In the genomic region with DNA sequence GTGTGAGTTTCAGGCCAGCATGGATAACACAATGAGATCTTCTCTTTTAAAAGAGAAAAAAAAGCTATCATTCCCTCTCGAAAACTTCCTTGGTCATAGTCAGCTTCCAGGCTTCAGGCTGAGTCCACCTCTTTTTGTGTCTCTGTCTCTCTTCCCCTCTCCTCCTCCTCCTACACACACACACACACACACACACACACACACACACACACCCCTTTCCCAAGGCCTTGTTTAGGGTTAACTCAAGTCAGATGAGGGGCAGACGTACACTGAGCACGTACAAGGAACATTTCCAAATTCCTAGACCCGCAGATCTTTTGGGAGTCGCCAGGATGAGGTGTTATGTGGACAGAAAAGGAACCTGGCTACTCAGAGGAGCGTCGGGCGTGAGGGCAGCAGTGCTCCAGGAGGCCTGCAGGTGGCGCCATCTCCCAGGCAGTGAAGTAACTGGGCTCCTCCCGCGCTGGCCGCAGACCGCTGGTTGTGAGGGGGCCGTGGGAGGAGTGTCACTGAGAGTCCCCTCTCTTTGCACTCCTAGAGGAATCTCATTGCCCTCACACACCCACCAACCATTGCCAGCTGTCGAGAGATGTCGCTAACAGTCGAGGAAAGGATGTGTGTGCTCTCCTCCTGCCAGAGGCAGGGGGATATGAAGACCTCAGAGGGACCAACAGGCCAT, we compare ENCODE assay signal across 8 mouse cellular contexts. TPM values are rescaled to one million over a fixed set of nuclear protein-coding genes. Genes with fewer than 3 reads are reported as not detected.
A peak's percentile ranks its signal among the peaks of the same experiment; 100 is the strongest.
DNase-seq lines count a peak whose midpoint lies in the region; ATAC-seq and TF ChIP-seq lines count a peak whose summit lies in the region.

No protein-coding gene starts in this region.

- no peak for TF ChIP-seq EP300 in liver, embryonic 14.5 days (IDR thresholded peaks at IDR 0.05; ENCODE audit: low read depth)
- TF ChIP-seq EP300 in stomach, postnatal 0 days (optimal IDR thresholded peaks at IDR 0.05): no peak

- H3K4me2 ChIP-seq in intestine, postnatal 0 days (replicated peaks; ENCODE audit: low read depth): 0 out of 2 replicates have a peak overlapping the region, but pooled peaks have one; percentile 37
- H3K4me2 ChIP-seq in liver, embryonic 14.5 days (ENCODE audit: low read depth): peak overlapping the region; percentile 19; the same call in 1 of the 2 replicates
- H3K4me2 ChIP-seq in stomach, postnatal 0 days (replicated peaks; ENCODE audit: low read depth): peak overlapping the region; percentile 25

- H3K4me1 ChIP-seq in intestine, postnatal 0 days (replicated peaks; ENCODE audit: control insufficient read depth, insufficient read depth, low read length): no peaks in the 10 kb centered on the region
- H3K4me1 ChIP-seq in liver, embryonic 14.5 days (replicated peaks; ENCODE audit: control insufficient read depth in 2 of 2, insufficient read depth in 2 of 2, low read length in 1 of 2): no peaks in the 10 kb centered on the region
- H3K4me1 ChIP-seq in stomach, postnatal 0 days (replicated peaks; ENCODE audit: control insufficient read depth, insufficient read depth): no peaks in the 10 kb centered on the region

- WGBS in intestine, postnatal 0 days: 4% methylated on average over 17 of the region's 17 CpGs
- 4% methylated on average over 17 of the region's 17 CpGs for WGBS in liver, embryonic 14.5 days (ENCODE audit: insufficient replicate concordance)
- 5% methylated on average over 17 of the region's 17 CpGs for WGBS in stomach, postnatal 0 days

- peak; percentile 92 for TF ChIP-seq CTCF in layer of hippocampus, adult 2 months (conservative IDR thresholded peaks at IDR 0.05)
- peak; percentile 98 for TF ChIP-seq CTCF in intestine, postnatal 0 days (IDR thresholded peaks at IDR 0.05; ENCODE audit: low read depth)
- TF ChIP-seq CTCF in liver, embryonic 14.5 days (IDR thresholded peaks at IDR 0.05; ENCODE audit: low read depth): peak; percentile 99
- TF ChIP-seq CTCF in stomach, postnatal 0 days (IDR thresholded peaks at IDR 0.05; ENCODE audit: low read depth): peak; percentile 98

- no peak for ATAC-seq in intestine, postnatal 0 days
- ATAC-seq in liver, embryonic 14.5 days (ENCODE audit: insufficient read depth): no peak
- 0 out of 2 replicates have a peak, but pooled peaks have one; percentile 63 for ATAC-seq in stomach, postnatal 0 days (ENCODE audit: low FRiP score, low TSS enrichment)

- no peak overlapping the region for H3K4me3 ChIP-seq in layer of hippocampus, adult 2 months
- no peak overlapping the region for H3K4me3 ChIP-seq in intestine, postnatal 0 days (ENCODE audit: low read depth, low read length)
- no peak overlapping the region for H3K4me3 ChIP-seq in liver, embryonic 14.5 days (ENCODE audit: insufficient read depth in 1 of 2, low read depth in 2 of 2, low read length in 2 of 2)
- H3K4me3 ChIP-seq in stomach, postnatal 0 days (ENCODE audit: low read depth, low read length): no peak overlapping the region

- peak; percentile 26 to 66 for DNase-seq in layer of hippocampus, adult 2 months (ENCODE audit: low spot score in 2 of 2)
- no peak for DNase-seq in layer of hippocampus, adult 9-11 months
- DNase-seq in cerebellum, postnatal 36 days: peak; percentile 82 to 83
- DNase-seq in gastrocnemius, postnatal 10 days: peak; percentile 78
- DNase-seq in liver, embryonic 14.5 days (ENCODE audit: low read depth in 3 of 3, low spot score in 3 of 3): peak; percentile 29 to 43 (median 31)
- peak; percentile 83 for DNase-seq in neural tube, embryonic 10.5 days (ENCODE audit: extremely low spot score, low spot score)
- peak; percentile 75 for DNase-seq in stomach, postnatal 0 days (ENCODE audit: low spot score)

- no peaks in the 10 kb centered on the region for H3K36me3 ChIP-seq in intestine, postnatal 0 days (ENCODE audit: control insufficient read depth, insufficient read depth)
- H3K36me3 ChIP-seq in liver, embryonic 14.5 days (replicated peaks; ENCODE audit: control insufficient read depth, insufficient read depth, low read depth): no peaks in the 10 kb centered on the region
- no peaks in the 10 kb centered on the region for H3K36me3 ChIP-seq in stomach, postnatal 0 days (ENCODE audit: control insufficient read depth, insufficient read depth, low read length)

- H3K27ac ChIP-seq in layer of hippocampus, adult 2 months: no peak overlapping the region
- H3K27ac ChIP-seq in intestine, postnatal 0 days (ENCODE audit: low read depth, low read length): no peak overlapping the region
- no peak overlapping the region for H3K27ac ChIP-seq in liver, embryonic 14.5 days
- H3K27ac ChIP-seq in stomach, postnatal 0 days (replicated peaks): no peak overlapping the region

- H3K9ac ChIP-seq in intestine, postnatal 0 days (ENCODE audit: low read depth, low read length): no peak overlapping the region
- H3K9ac ChIP-seq in liver, embryonic 14.5 days (replicated peaks): no peak overlapping the region; the same call in 1 of the 2 replicates
- H3K9ac ChIP-seq in stomach, postnatal 0 days (ENCODE audit: low read length): no peak overlapping the region

- H3K9me3 ChIP-seq in intestine, postnatal 0 days (ENCODE audit: control insufficient read depth): no peaks in the 10 kb centered on the region
- H3K9me3 ChIP-seq in liver, embryonic 14.5 days (ENCODE audit: control insufficient read depth, low read length): no peaks in the 10 kb centered on the region
- no peaks in the 10 kb centered on the region for H3K9me3 ChIP-seq in stomach, postnatal 0 days (ENCODE audit: control insufficient read depth, low read length)

- H3K27me3 ChIP-seq in intestine, postnatal 0 days (replicated peaks; ENCODE audit: control insufficient read depth, insufficient read depth, low read length): no peaks in the 10 kb centered on the region
- H3K27me3 ChIP-seq in liver, embryonic 14.5 days (ENCODE audit: control insufficient read depth, insufficient read depth, low read length): no peaks in the 10 kb centered on the region; the same call in 1 of the 2 replicates
- no peaks in the 10 kb centered on the region for H3K27me3 ChIP-seq in stomach, postnatal 0 days (ENCODE audit: control insufficient read depth, insufficient read depth, low read length)

RNA-seq across cellular contexts. Expression of gene Chmp4b, which starts 51.3 kb away (rescaled TPM):
- total RNA-seq in layer of hippocampus, adult 2 months (2021): 100 to 1,000 TPM; 206 to 215 TPM
- total RNA-seq in gastrocnemius, postnatal 10 days (2021): 100 to 1,000 TPM; 104 to 110 TPM
- 60.8 and 62.4 TPM in 2 replicates for polyA plus RNA-seq in intestine, postnatal 0 days (2015; fragmentation: Nextera tagmentation; extraction: Ambion mirVana)
- polyA plus RNA-seq in liver, embryonic 14.5 days (2012; rRNA removed): 48.0 and 84.2 TPM in 2 replicates
- polyA plus RNA-seq in liver, embryonic 14.5 days (2014; fragmentation: Nextera tagmentation; extraction: Ambion mirVana): 8.1 and 9.1 TPM in 2 replicates
- polyA plus RNA-seq in stomach, postnatal 0 days (2015; fragmentation: Nextera tagmentation; extraction: Ambion mirVana): 37.3 and 42.7 TPM in 2 replicates
